Mouse (Mus musculus): ENCODE results near the gene Serinc4.

Serinc4 gene

GRCm38 (mm10) chr2:121396624-121397023, 60.0 kb downstream of the Serinc4 start:
- peak; percentile 33 to 72 for DNase-seq (ENCODE audit: low spot score in 2 of 2)

All from urinary bladder, adult 18-20 months (tissue).